In genomic region chr4:132165691-132166090, GRCm38 (mm10) we compare ENCODE assay signal across 20 mouse cellular contexts. TPM values are rescaled to one million over a fixed set of nuclear protein-coding genes. Genes with fewer than 3 reads are reported as not detected.
DNase-seq lines count a peak whose midpoint lies in the region; TF ChIP-seq lines count a peak whose summit lies in the region.
"Had no signal": no experiment of that assay in that cellular context is flagged by ENCODE, and none has a peak within 500 bp of the region (broad histone marks: within the 10 kb centered on the region; RNA-seq: fewer than 3 reads in every experiment).

No protein-coding gene starts in this region.

- peak overlapping the region; percentile 35; the same call in 1 of the 2 replicates for H3K4me3 ChIP-seq in E14TG2a.4 (replicated peaks; ENCODE audit: low read length)
- H3K4me3 ChIP-seq: erythroblast, embryonic 14.5 days; neural tube, embryonic 12.5 days had no signal

- H3K9me3 ChIP-seq in E14TG2a.4 (ENCODE audit: low read length) = no peaks in the 10 kb centered on the region; the same call in 1 of the 2 replicates
- H3K9me3 ChIP-seq: G1E; neural tube, embryonic 12.5 days had no signal

- TF ChIP-seq CTCF in E14TG2a.4 (conservative IDR thresholded peaks at IDR 0.05; ENCODE audit: low read length) = no peak
- TF ChIP-seq CTCF in brain, embryonic 14.5 days (IDR thresholded peaks at IDR 0.05; ENCODE audit: borderline replicate concordance, extremely low read depth, insufficient read depth, insufficient read length) = no peak

- H3K36me3 ChIP-seq in E14TG2a.4 (ENCODE audit: insufficient read depth, low read length) = no peaks in the 10 kb centered on the region
- H3K36me3 ChIP-seq: G1E; neural tube, embryonic 12.5 days had no signal

- no peak for TF ChIP-seq POLR2A in brain, embryonic 14.5 days (IDR thresholded peaks at IDR 0.05; ENCODE audit: borderline replicate concordance, extremely low read depth, insufficient read depth, insufficient read length, poor library complexity, severe bottlenecking)

- peaks cover 31% of the 10 kb centered on the region for H3K4me1 ChIP-seq in E14TG2a.4 (replicated peaks; ENCODE audit: low read depth, low read length)

- H3K27me3 ChIP-seq in E14TG2a.4 (ENCODE audit: insufficient read depth, low read length) = peaks cover 2% of the 10 kb centered on the region; the same call in 1 of the 2 replicates
- H3K27me3 ChIP-seq: neural tube, embryonic 12.5 days had no signal

- DNase-seq in frontal cortex, postnatal 36 days (ENCODE audit: low spot score in 2 of 2) = peak; percentile 48 to 49
- no peak for DNase-seq in frontal cortex, postnatal 14 days (ENCODE audit: low spot score in 2 of 2)
- DNase-seq in left cerebral cortex, adult 18-20 months (ENCODE audit: low spot score in 2 of 2) = peak; percentile 34 to 61
- DNase-seq in left cerebral cortex, postnatal 4 days = no peak
- DNase-seq in brain, embryonic 14.5 days (ENCODE audit: low read depth) = peak; percentile 44
- DNase-seq in c-Kit-positive CD71-positive TER-119-positive erythroid progenitor cells, embryonic 14.5 days (ENCODE audit: low spot score) = no peak
- no peak for DNase-seq in thymus, postnatal 36 days
- DNase-seq: adrenal gland, postnatal 14 days; cerebellum, adult 9-11 months; forebrain, postnatal 0 days; gastrocnemius, postnatal 25 days; kidney, adult 8-10 months; kidney, postnatal 36 days; liver; lung, adult 2 months; lung, postnatal 4 days had no signal

- intact Hi-C loops in left cerebral cortex, postnatal 4 days (cut with DNase I) = loop anchor here (10.0 kb wide), 1 partner anchor 51 kb away; no protein-coding TSS in a partner anchor

RNA-seq across cellular contexts. Expression of gene Oprd1, which starts 21.4 kb away (rescaled TPM):
- 10 to 100 TPM; 21.6 TPM for total RNA-seq in left cerebral cortex, adult 18-20 months (2021)
- total RNA-seq in left cerebral cortex, postnatal 4 days (2021) = 1 to 10 TPM; 3.7 to 4.6 TPM
- polyA plus RNA-seq in brain, embryonic 14.5 days (2012; rRNA removed) = 0.28 and 0.41 TPM in 2 replicates
- total RNA-seq: gastrocnemius, postnatal 25 days had no signal
- polyA plus RNA-seq: erythroblast, embryonic 14.5 days; G1E had no signal

RNA-seq across cellular contexts. Expression of gene Ythdf2, which starts 46.4 kb away (rescaled TPM):
- total RNA-seq in left cerebral cortex, adult 18-20 months (2021) = 10 to 100 TPM; 45.0 to 48.1 TPM
- total RNA-seq in left cerebral cortex, postnatal 4 days (2021) = 10 to 100 TPM; 69.2 to 70.6 TPM
- 46.6 and 52.2 TPM in 2 replicates for polyA plus RNA-seq in brain, embryonic 14.5 days (2012; rRNA removed)

Comparison
In these comparisons a context has a peak if more than half of its experiments do, and no peak if none do; other contexts are left out.
1. DNase-seq: peak in frontal cortex, postnatal 36 days (2 of 2), left cerebral cortex, adult 18-20 months (2 of 2) and brain, embryonic 14.5 days (single experiment); none in frontal cortex, postnatal 14 days (0 of 2), left cerebral cortex, postnatal 4 days (single experiment), c-Kit-positive CD71-positive TER-119-positive erythroid progenitor cells, embryonic 14.5 days (single experiment) and thymus, postnatal 36 days (0 of 2).
2. RNA of gene Oprd1, which starts 21.4 kb away (total RNA-seq): 21.6 TPM in left cerebral cortex, adult 18-20 months; 3.7 to 4.6 TPM in left cerebral cortex, postnatal 4 days; every median in the first group is over 4 times any median in the second.